Mouse (Mus musculus): ENCODE measurements around the gene Tmem218. TPM values are rescaled to one million over a fixed set of nuclear protein-coding genes. Genes with fewer than 3 reads are reported as not detected.

The Tmem218 gene
- polyA plus RNA-seq, 1 experiment from 2014 or later = 10.4 TPM

Other genes with a start within 250 kb of the Tmem218 start
- gene Pknox2, start 60.8 kb upstream of the Tmem218 start, polyA plus RNA-seq (2016; fragmentation: Nextera tagmentation; extraction: Ambion mirVana) = 6.2 and 11.7 TPM in 2 replicates
- 2.0 and 2.5 TPM in 2 replicates for gene Slc37a2, start 47.5 kb downstream of the Tmem218 start, polyA plus RNA-seq (2016; fragmentation: Nextera tagmentation; extraction: Ambion mirVana)
- gene Ccdc15, start 140.2 kb downstream of the Tmem218 start, polyA plus RNA-seq (2016; fragmentation: Nextera tagmentation; extraction: Ambion mirVana) = 8.3 and 8.8 TPM in 2 replicates
- 0.04 TPM in 1 of 2 replicates, not detected in the other for gene Hepacam, start 159.1 kb downstream of the Tmem218 start, polyA plus RNA-seq (2016; fragmentation: Nextera tagmentation; extraction: Ambion mirVana)
- gene Robo4, start 193.7 kb downstream of the Tmem218 start, polyA plus RNA-seq (2016; fragmentation: Nextera tagmentation; extraction: Ambion mirVana) = 9.9 and 10.3 TPM in 2 replicates
- 0.10 TPM in 1 of 2 replicates, not detected in the other for gene Robo3, start 225.0 kb downstream of the Tmem218 start, polyA plus RNA-seq (2016; fragmentation: Nextera tagmentation; extraction: Ambion mirVana)

All from limb, embryonic 10.5 days (tissue).